Mouse (Mus musculus) lung, adult 2 months (tissue): ENCODE results near the gene Abi1.

Experiments
- CTCF ChIP-seq: fragments of 200-500 bp; IDR thresholded peaks from 2 replicates; pipeline ENCODE4 v1.5.1; 2011; ENCODE audit warnings: mild to moderate bottlenecking, low read length, control low read depth; ENCODE audit not compliant: insufficient read depth
- POLR2A ChIP-seq: fragments of 200-500 bp; IDR thresholded peaks from 2 replicates; pipeline ENCODE4 v1.6.1; 2011; ENCODE audit warnings: low read depth, mild to moderate bottlenecking, control low read depth, low read length, borderline replicate concordance; ENCODE audit errors: extremely low read depth

- TF ChIP-seq CTCF: no peak
- no peak for TF ChIP-seq POLR2A
Observed at GRCm38 (mm10) chr2:23016121-23016520, 23.9 kb downstream of the Abi1 start.
